Mouse (Mus musculus) megakaryocyte, embryonic 14.5 days (primary cell): Measurements from ENCODE around the gene Fam111a. TPM values are rescaled to one million over a fixed set of nuclear protein-coding genes. Genes with fewer than 3 reads are reported as not detected.

Experiments
- H3K27me3 ChIP-seq: replicated peaks from 2 replicates; pipeline ENCODE3; 2012; ENCODE audit warnings: inconsistent platforms
- H3K36me3 ChIP-seq: replicated peaks from 2 replicates; pipeline ENCODE3; 2012; ENCODE audit warnings: low read length, inconsistent platforms, mixed read lengths
- H3K4me1 ChIP-seq: 2 replicates; pipeline ENCODE4 v1.6.1; 2012; ENCODE audit warnings: inconsistent platforms
- H3K4me3 ChIP-seq: replicated peaks from 2 replicates; pipeline ENCODE3; 2012; ENCODE audit warnings: moderate library complexity, mild to moderate bottlenecking, inconsistent platforms
- H3K9me3 ChIP-seq: 2 replicates; pipeline ENCODE4 v1.6.1; 2012; ENCODE audit warnings: inconsistent platforms
- FLI1 ChIP-seq: IDR thresholded peaks from 2 replicates; pipeline ENCODE4 v1.6.1; 2012; ENCODE audit warnings: low read length, inconsistent platforms, mixed read lengths
- GATA1 ChIP-seq: IDR thresholded peaks from 3 replicates; pipeline ENCODE4 v1.6.1; 2012; ENCODE audit warnings: mixed read lengths, low read length, inconsistent platforms, borderline replicate concordance
- polyA plus RNA-seq: library from polyadenylated mRNA; stranded (reverse); fragments of >175 nt; gene quantifications from 2 replicates; pipeline ENCODE4 v1.2.3, GENCODE M21; 2012; ENCODE audit warnings: low replicate concordance; ENCODE audit not compliant: insufficient read depth

Gene Fam111a
- polyA plus RNA-seq, 1 experiment: 1.7 TPM

- peaks cover 30% of the 10 kb centered on the region for H3K4me1 ChIP-seq
- H3K4me3 ChIP-seq: no peak within 1 kb of the TSS
- H3K36me3 ChIP-seq: no peaks in the 10 kb centered on the region
- TF ChIP-seq GATA1 (no peak), FLI1 (no peak)
- no peaks in the 10 kb centered on the region for H3K9me3 ChIP-seq
- peaks cover 18% of the 10 kb centered on the region for H3K27me3 ChIP-seq
Observed at GRCm38 (mm10) chr19:12599674-12600073, 54.1 kb downstream of the Fam111a start, which contains the start of gene Gm4952. Gene Gm4952, plus strand, starts transcription at chr19:12599974.

GRCm38 (mm10) chr19:12600684-12601480 is 55.3 kb downstream of the Fam111a start:
- H3K4me3 ChIP-seq: no peak overlapping the region
- H3K36me3 ChIP-seq: no peaks in the 10 kb centered on the region
- TF ChIP-seq GATA1: no peak
- TF ChIP-seq FLI1: no peak
- H3K4me1 ChIP-seq: peaks cover 24% of the 10 kb centered on the region
- H3K9me3 ChIP-seq: no peaks in the 10 kb centered on the region
- peaks cover 17% of the 10 kb centered on the region for H3K27me3 ChIP-seq

- Histone ChIP-seq H3K4me3 (no peak overlapping the region), H3K9me3 (no peaks in the 10 kb centered on the region), H3K27me3 (no peaks in the 10 kb centered on the region), H3K4me1 (no peaks in the 10 kb centered on the region), H3K36me3 (no peaks in the 10 kb centered on the region)
- no peak for TF ChIP-seq FLI1
- no peak for TF ChIP-seq GATA1
Observed at GRCm38 (mm10) chr19:12608336-12608735, 62.8 kb downstream of the Fam111a start.

GRCm38 (mm10) chr19:12613646-12614045 is 68.1 kb downstream of the Fam111a start:
- Histone ChIP-seq H3K9me3 (no peaks in the 10 kb centered on the region), H3K4me1 (no peaks in the 10 kb centered on the region), H3K27me3 (no peaks in the 10 kb centered on the region), H3K4me3 (no peak overlapping the region), H3K36me3 (no peaks in the 10 kb centered on the region)
- TF ChIP-seq GATA1 (no peak), FLI1 (no peak)

- Histone ChIP-seq H3K4me3 (no peak within 1 kb of the TSS), H3K4me1 (no peaks in the 10 kb centered on the region), H3K27me3 (no peaks in the 10 kb centered on the region), H3K36me3 (no peaks in the 10 kb centered on the region), H3K9me3 (no peaks in the 10 kb centered on the region)
- no peak for TF ChIP-seq GATA1
- TF ChIP-seq FLI1: no peak
Observed at GRCm38 (mm10) chr19:12633176-12633575, 87.6 kb downstream of the Fam111a start, which contains the start of gene Glyat. Gene Glyat, plus strand, starts transcription at chr19:12633308.

GRCm38 (mm10) chr19:12634259-12634658 is 88.7 kb downstream of the Fam111a start:
- H3K4me1 ChIP-seq: no peaks in the 10 kb centered on the region
- no peak overlapping the region for H3K4me3 ChIP-seq
- H3K27me3 ChIP-seq: no peaks in the 10 kb centered on the region
- no peak for TF ChIP-seq GATA1
- TF ChIP-seq FLI1: no peak
- no peaks in the 10 kb centered on the region for H3K9me3 ChIP-seq
- no peaks in the 10 kb centered on the region for H3K36me3 ChIP-seq

- H3K27me3 ChIP-seq: no peaks in the 10 kb centered on the region
- no peak overlapping the region for H3K4me3 ChIP-seq
- peaks cover 2% of the 10 kb centered on the region; the same call in 1 of the 2 replicates for H3K4me1 ChIP-seq
- H3K9me3 ChIP-seq: no peaks in the 10 kb centered on the region
- H3K36me3 ChIP-seq: no peaks in the 10 kb centered on the region
- TF ChIP-seq GATA1 (no peak), FLI1 (no peak)
Observed at GRCm38 (mm10) chr19:12634963-12635362, 89.4 kb downstream of the Fam111a start.

- no peaks in the 10 kb centered on the region for H3K9me3 ChIP-seq
- peaks cover 3% of the 10 kb centered on the region; the same call in 1 of the 2 replicates for H3K4me1 ChIP-seq
Observed at GRCm38 (mm10) chr19:12636863-12637262, 91.3 kb downstream of the Fam111a start.

GRCm38 (mm10) chr19:12638049-12638448 is 92.5 kb downstream of the Fam111a start:
- Histone ChIP-seq H3K9me3 (no peaks in the 10 kb centered on the region), H3K4me1 (peaks cover 3% of the 10 kb centered on the region; the same call in 1 of the 2 replicates), H3K36me3 (no peaks in the 10 kb centered on the region), H3K4me3 (no peak overlapping the region), H3K27me3 (no peaks in the 10 kb centered on the region)
- TF ChIP-seq FLI1: no peak
- no peak for TF ChIP-seq GATA1

More at GRCm38 (mm10) chr19:12636863-12637262, 91.3 kb downstream of the Fam111a start:
- Histone ChIP-seq H3K4me3 (no peak overlapping the region), H3K27me3 (no peaks in the 10 kb centered on the region), H3K36me3 (no peaks in the 10 kb centered on the region)
- no peak for TF ChIP-seq FLI1
- no peak for TF ChIP-seq GATA1

Other genes starting within 250 kb of the Fam111a start
- gene Olfr1436, start 246.6 kb upstream of the Fam111a start, polyA plus RNA-seq: not detected in 2 replicates
- gene Olfr1437, start 220.6 kb upstream of the Fam111a start, polyA plus RNA-seq: not detected in 2 replicates
- not detected in 2 replicates for gene Olfr1438-ps1, start 209.8 kb upstream of the Fam111a start, polyA plus RNA-seq
- not detected in 2 replicates for gene Olfr1440, start 158.5 kb upstream of the Fam111a start, polyA plus RNA-seq
- gene Olfr1441, start 128.3 kb upstream of the Fam111a start, polyA plus RNA-seq: not detected in 2 replicates
- not detected in 2 replicates for gene Pfpl, start 117.8 kb upstream of the Fam111a start, polyA plus RNA-seq
- 6.5 TPM in 1 of 2 replicates, not detected in the other for gene Mpeg1, start 85.0 kb upstream of the Fam111a start, polyA plus RNA-seq
- gene Dtx4, start 44.3 kb upstream of the Fam111a start, polyA plus RNA-seq: 1.9 and 2.5 TPM in 2 replicates
- gene Gm4952, start 54.2 kb downstream of the Fam111a start, polyA plus RNA-seq: not detected in 2 replicates
- not detected in 2 replicates for gene Glyat, start 87.6 kb downstream of the Fam111a start, polyA plus RNA-seq
- gene Olfr1442, start 124.7 kb downstream of the Fam111a start, polyA plus RNA-seq: not detected in 2 replicates
- not detected in 2 replicates for gene Olfr1443, start 132.4 kb downstream of the Fam111a start, polyA plus RNA-seq
- not detected in 2 replicates for gene Keg1, start 150.0 kb downstream of the Fam111a start, polyA plus RNA-seq
- gene Cntf, start 219.9 kb downstream of the Fam111a start, polyA plus RNA-seq: not detected in 2 replicates